Mouse (Mus musculus) ovary, adult 18-20 months (tissue): ENCODE measurements around the gene Sorcs2.
"Not testable (repeated sequence)": the region's sequence is repeated elsewhere in the genome, so short reads cannot be mapped to it uniquely, and the experiment has no call there.

ENCODE experiments used
- DNase-seq: peaks from one replicate; pipeline ENCODE4 v3.0.0; 2022; ENCODE audit warnings: low spot score, mixed read lengths

The Sorcs2 gene

DNA sequence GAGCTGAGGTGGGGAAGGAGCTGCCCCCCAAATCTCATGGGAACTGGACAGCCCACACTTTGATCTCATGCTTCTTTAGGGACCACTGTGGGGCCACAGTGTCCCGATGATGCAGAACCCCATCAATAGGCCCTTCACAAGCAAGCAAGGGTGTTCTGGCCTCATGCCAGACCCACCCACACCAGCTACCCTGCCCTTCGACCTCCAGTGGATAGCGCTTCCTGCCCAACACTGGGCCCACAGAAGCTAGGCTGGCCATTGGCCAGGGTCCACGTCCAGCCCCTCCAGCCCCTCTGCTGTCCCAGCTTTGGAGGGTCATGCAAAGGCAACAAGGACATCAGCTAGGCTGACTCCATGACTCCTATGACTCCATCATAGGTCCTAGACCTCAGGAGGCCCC lies 99.9 kb downstream of the Sorcs2 start:
- no peak for DNase-seq

DNA sequence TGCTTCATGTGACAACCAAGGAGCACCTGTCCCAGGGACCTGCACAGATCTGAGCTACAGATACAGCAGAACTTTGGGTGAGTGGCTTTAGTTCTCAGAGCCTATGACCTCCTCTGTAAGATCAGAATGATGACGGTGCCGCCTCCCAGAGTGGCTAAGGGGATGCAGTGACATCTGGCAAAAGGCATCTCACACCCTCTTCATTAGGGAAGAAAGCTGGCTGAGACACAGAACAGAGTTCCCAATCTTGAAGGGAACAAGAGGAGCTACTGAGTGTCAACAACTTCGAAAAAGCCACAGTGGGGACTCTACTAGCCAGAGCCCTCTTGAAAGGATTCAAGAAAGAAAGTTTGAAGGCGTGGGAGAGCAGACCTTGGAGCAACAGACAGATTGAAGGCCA lies 100.7 kb downstream of the Sorcs2 start:
- no peak for DNase-seq

DNA sequence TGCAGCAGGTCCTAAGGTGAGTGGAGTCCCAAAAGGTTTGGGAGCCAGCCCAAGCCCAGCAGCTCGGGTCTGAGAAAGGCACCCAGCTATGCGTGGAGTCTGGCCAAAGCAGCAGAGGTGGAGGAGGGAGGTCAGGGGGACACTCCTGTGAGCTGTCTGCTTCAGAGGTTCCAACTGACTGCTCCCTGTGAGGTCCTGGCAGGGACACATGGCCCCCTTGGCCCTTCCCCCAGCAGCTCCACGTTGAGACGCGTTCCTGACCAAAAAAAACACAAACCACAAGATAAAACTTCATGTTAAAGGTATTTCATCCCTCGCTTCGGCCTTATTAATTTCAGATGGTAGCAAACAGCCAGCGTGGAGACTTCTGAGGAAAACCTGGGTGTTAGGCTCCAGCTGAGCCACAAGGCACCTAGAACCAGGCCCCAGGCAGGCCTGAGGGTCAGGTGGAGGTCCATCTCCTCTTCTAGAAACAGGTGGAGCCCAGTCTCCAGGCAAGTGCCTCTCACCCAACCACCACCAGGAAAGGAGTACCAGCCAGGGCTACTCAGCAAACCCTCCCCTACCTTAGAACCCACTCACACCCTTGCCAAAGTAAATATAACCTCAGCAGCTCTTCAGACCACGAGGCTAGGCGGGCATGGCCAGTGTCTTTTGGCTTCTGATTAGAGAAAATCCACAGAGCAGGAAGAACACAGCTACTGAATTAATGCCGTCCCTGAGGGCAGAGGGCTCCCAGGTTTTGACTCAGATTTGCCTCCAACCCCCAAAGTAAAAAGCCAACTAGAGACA lies 104.6 kb downstream of the Sorcs2 start:
- DNase-seq: peak; percentile 18

DNA sequence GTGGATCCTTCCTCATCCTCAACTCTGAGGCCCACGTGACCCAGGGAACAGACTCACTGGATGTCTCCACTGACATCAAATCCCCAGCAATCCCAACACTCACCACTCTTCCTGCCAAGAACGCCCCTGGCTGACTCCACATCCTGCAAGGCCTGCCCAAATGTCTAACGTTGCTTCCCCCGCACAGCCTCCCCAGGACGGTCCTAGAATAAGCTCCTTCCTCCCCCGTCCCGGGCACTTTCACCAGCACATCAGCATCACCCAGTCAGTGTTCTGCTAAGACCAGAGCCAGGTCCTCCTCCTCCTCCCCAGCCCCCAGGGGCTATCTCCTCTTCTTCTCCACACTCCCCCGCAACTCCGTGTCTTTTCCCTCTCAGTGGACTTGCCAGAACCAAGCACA lies 105.6 kb downstream of the Sorcs2 start:
- DNase-seq: peak; percentile 55

DNA sequence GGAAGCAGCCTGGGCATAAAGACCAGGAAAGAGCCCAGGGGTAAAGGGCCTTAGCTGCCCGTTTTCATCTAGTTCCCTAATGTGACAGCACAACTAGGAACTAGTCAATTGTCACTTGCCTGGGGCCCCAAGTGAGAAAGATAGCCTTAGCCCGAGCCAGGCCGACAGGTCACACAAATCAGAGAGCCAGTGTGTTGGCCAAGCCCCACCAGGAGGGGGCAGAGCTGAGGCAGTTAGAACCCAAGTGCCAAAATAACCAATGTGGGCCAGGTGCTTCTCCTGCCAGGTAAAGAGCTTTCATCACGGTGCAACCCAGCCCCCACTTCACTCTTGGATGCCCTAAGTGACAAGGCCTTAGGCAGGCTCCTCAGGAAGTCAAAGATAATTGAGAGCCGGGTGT lies 106.7 kb downstream of the Sorcs2 start:
- no peak for DNase-seq

- DNase-seq: no peak
Measured at GRCm38 (mm10) chr5:36285405-36285804, 112.5 kb downstream of the Sorcs2 start.

DNA sequence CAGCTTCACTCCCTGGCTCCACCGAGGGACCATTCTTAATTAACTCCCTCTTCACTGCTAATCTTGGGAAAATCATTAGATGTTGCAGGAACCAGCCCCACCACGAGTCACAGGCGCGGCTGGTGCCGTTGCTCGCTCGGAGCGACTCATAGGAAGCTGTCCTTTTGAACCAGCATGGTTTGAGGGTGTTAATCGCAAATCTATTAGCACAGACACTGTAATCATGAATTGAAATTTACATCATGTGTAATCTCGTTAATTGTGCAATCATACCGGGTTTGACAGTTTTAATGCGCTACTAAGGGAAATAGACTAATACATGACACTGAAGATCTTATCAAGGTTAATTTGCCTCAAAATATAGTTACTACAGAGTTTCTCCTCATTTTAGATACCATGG lies 118.0 kb downstream of the Sorcs2 start:
- DNase-seq: no peak

DNA sequence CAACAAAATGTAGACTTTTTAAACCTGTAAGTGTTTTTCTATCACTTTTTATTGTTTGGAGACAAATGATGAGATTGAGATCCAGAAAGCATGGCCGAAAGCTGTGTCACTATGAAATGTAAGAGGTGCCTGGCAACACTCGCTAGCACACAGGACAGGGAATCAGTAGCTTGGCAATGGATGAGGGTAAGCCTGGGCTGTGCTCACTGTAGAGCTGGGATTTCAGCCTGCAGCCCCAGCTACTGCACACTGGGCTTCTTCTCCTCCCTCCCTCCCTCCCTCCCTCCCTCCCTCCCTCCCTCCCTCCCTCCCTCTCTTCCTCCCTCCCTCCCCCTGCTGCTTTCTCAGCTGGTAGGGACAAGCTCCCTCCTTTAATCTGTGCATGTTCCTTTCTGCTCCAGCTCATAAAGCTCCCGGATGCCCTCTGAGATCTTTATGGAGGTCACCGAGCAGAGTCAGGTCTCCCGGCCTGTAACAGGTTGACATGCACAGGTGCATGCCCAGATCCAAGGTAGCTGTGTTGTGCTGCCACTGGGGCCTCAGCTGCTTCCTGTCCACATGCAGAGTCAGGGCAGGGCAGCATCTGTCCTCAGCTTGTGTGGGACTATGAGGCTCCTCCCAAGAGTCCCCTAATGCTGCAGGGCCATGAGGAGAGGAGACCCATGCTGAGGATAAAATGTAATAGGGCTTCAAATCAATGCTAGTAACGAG lies 123.1 kb downstream of the Sorcs2 start:
- no peak for DNase-seq

DNA sequence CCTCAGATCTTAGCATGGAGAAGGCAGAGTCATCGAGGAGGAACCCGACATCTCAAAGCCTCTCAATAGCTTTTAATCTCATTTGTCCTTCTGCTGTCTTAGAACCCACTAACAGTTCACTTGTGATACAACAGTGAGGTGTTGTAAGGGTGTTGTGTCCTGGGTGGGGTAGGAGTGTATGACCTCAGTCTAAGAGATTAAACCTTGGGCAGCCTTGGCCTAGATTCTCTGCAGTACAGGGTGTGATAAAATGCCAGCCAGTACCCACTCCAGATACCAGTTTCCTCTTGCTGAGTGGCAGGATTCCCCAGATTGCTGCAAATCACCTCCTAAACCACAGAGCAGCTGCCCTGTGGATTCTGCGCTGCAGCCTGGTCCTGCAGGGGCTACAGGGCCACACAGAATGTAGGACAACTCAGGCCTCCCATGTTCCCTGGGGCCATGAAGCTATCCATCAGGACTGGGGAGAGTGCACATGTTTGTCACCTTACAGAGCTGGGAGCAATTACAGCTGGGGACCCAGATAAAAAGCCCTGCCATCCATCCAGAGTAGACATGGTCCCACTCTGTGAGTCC lies 130.7 kb downstream of the Sorcs2 start:
- DNase-seq: peak; percentile 4

DNA sequence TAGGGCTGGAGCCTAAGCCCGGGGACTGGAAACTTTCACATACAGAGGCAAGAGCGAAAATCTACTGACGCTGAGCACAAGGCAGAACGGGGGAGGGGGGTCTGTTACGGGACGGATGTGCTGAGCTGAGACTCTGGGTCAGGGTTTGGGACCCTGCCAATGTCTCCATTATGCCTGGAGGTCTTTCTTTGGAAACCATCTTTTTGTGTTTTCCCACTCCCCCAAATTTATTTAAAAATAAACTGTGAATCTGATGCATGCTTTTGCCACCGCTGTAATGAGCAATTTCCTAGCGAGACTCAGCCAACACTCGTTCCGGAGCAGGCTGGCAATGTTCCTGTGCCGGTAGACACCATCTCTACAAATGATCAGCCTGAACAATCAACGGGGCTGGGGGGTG lies 137.1 kb downstream of the Sorcs2 start:
- DNase-seq: no peak

GRCm38 (mm10) chr5:36259691-36260124 lies 138.2 kb downstream of the Sorcs2 start:
- DNase-seq: no peak

DNA sequence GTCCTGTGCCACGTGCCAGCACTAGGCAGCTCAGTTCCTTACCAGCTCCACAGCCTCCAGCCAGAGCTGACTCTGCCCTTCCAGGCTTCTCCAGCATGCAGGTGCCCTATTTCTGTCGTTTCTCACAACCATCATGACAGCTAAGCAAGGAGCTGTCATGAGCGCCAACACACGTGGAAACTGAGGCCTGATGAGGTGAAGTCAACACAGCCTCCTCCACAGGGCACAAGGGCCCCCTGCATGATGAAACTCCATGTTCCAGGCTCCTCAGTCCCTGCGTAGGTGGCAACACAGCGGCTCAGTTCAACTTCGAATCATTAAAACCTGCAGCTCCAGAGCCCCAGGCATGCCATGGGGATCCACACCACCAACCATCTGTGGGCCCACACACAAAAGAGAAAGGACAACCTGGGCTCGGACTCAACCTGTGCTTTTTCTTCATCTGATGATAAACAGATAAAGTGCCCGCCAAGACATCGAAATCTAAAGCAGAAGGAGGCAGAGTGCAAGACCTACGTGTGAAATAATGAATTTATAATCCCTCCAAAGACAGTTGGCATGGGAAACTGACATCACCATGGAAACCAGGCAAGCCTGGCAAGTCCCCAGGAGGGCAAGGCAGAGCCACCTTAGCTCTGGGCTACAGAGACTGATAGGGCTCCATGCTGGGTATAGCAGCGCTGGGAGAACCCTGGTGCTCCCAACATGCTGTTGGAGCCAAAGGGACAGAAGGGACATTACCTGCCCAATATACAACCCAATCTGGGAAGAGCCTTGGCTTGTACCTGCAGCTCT lies 139.4 kb downstream of the Sorcs2 start:
- DNase-seq: no peak

DNA sequence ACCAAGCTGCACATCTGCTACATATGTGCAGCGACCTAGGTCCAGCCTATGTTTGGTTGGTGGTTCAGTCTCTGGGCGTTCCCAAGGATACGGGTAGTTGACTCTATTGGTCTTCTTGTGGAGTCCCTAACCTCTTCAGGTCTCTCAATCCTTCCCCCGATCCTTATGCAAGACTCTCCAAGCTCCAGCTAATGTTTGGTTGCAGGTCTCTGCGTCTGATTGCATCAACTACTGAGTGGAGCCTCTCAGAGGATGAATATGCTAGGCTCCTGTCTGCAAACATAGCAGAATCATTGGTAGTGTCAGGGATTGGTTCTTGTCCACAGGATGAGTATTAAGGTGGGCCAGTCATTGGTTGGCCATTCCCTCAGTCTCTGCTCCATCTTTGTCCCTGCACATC lies 140.9 kb downstream of the Sorcs2 start:
- DNase-seq: no peak

DNA sequence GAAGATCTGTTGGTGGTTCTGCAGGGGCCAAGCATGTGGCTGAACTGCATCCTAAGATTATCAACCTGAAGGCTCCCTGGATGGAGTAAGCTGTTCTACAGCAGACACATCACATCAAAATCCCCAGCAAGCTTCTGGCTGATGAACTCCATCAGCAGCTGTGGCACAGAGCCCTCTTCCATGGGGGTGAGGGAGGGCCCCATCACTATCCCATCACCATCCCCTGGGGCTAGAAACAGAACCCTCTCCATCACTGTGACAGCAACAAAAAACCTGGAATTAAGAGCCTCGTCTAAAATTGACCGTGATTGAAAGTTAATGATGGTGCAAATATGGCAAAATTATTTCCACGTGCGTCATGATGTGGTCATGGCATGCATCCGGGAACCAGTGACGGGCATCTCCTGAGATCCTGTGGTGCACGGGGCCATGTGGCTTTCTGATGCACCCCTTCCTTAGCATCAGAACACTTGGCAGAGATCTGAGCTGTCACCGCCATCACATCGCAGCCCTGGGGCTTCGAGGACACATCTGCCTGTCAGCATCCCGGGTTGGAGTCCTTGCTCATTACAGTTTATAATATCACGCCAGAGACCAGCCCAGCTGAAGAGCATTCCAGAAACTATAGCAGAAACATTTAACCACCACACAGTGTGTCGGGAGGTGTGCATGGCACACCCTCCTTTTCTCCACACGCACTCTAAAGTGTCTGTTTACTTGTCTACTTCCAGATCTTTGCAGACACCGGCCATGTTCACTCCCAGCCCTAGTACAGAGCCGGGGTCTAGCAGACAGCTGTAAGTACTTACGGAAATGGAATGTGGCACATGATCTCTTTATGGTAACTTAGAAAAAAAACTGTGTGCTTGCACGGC lies 143.1 kb downstream of the Sorcs2 start:
- DNase-seq: no peak

DNA sequence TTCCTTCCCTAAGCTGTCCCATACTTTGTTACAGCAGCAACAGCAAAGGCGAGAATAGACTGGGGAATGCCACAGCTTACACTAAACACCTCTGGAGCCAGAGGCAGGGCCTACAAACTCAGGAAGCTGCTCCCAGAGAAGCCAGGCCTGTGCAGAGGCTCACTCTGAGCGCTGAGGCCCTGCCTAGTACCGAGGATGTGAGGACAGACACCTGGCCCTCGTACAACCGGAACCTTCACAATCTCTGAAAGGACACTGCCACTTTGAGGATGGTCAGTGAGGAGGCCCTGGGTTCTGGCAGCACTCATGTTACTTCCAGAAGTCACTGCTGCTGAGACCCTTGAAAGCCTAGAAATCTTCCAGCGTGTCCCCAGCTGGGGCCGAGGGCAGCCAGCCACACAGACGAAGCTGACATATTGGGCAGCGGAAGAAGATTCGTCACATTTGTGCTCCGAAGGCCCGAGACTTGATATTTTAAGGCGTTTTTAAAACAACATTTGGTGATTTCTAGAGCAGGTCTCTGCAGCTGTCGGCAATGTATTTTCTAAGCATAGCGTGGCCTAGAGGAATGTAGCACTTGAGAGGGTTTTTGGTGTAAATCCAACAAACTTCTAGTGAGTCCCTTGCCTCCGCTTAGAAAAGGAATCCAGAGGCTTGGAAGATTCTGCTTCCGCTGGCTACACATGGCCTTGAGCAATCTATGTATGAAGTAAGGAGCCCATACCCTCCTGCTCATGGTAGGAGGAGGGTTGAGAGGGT lies 145.0 kb downstream of the Sorcs2 start:
- DNase-seq: no peak

GRCm38 (mm10) chr5:36248022-36248421 lies 149.9 kb downstream of the Sorcs2 start:
- DNase-seq: no peak

DNA sequence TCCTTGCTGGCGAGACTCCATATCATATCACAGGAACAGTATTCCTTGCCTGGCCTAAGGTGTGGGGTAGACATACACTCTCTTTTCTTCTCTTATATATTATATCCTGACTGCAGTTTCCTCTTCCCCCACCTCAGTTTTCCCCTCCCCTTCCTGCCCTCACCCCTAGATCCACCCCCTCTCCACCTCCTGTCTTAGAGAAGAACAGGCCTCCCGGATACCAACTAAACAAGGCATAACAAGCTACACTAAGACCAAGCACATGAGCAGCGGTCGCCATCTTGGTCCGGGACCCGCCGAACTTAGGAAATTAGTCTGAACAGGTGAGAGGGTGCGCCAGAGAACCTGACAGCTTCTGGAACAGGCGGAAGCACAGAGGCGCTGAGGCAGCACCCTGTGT lies 160.4 kb downstream of the Sorcs2 start:
- DNase-seq: not testable (repeated sequence)

DNA sequence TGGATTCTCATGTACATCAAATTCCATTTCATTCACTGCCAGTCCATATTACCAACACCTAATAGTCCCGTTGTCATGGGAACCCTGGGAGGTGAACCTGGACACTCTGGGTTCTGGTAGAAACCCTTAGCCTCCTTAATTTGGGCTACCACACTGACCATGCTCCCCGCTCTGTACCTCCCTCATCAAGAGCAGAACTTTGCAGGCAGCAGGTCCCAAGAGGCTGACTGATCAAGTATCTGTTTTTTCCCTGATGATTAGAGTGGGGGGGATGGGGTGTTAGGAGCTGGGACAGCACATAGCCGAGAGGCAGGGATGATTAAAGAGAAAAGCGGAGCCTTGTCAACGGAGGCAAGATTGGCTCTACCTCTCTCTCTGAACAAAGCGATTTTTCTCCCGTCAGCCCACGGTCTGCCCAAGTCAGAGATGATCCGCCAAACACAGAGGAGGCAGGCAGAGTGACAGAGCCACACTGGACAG lies 167.6 kb downstream of the Sorcs2 start:
- no peak for DNase-seq

GRCm38 (mm10) chr5:36228405-36229370 lies 169.3 kb downstream of the Sorcs2 start:
- DNase-seq: no peak
